Mouse (Mus musculus): ENCODE results near the gene Cemip2. TPM values are rescaled to one million over a fixed set of nuclear protein-coding genes. Genes with fewer than 3 reads are reported as not detected.

Cemip2 gene
- polyA plus RNA-seq, 1 experiment from 2014 or later = 89.1 TPM

- Histone ChIP-seq H3K4me2 (replicated peaks) (no peak overlapping the region), H3K9me3 (no peaks in the 10 kb centered on the region), H3K36me3 (no peaks in the 10 kb centered on the region), H3K4me3 (no peak overlapping the region), H3K27me3 (replicated peaks) (no peaks in the 10 kb centered on the region), H3K4me1 (no peaks in the 10 kb centered on the region), H3K27ac (no peak overlapping the region), H3K9ac (no peak overlapping the region)
- no peak for ATAC-seq (ENCODE audit: low FRiP score, low read depth)
Measured at GRCm38 (mm10) chr19:21761676-21762075, 16.5 kb upstream of the Cemip2 start.

- H3K4me3 ChIP-seq = no peak overlapping the region
- H3K9me3 ChIP-seq = no peaks in the 10 kb centered on the region
- no peak overlapping the region for H3K4me2 ChIP-seq (replicated peaks)
- no peak for ATAC-seq (ENCODE audit: low FRiP score, low read depth)
- no peak overlapping the region for H3K9ac ChIP-seq
- H3K27me3 ChIP-seq (replicated peaks) = no peaks in the 10 kb centered on the region
- H3K36me3 ChIP-seq = no peaks in the 10 kb centered on the region
- WGBS = 80% methylated on average over 2 of the region's 2 CpGs
- H3K4me1 ChIP-seq = no peaks in the 10 kb centered on the region
- H3K27ac ChIP-seq = no peak overlapping the region
Measured at GRCm38 (mm10) chr19:21764013-21764412, 14.1 kb upstream of the Cemip2 start.

- H3K36me3 ChIP-seq = no peaks in the 10 kb centered on the region
- no peak overlapping the region for H3K4me3 ChIP-seq
- ATAC-seq (ENCODE audit: low FRiP score, low read depth) = no peak
- H3K27ac ChIP-seq = no peak overlapping the region
- no peaks in the 10 kb centered on the region for H3K27me3 ChIP-seq (replicated peaks)
- H3K4me2 ChIP-seq (replicated peaks) = no peak overlapping the region
- H3K9me3 ChIP-seq = no peaks in the 10 kb centered on the region
- H3K9ac ChIP-seq = no peak overlapping the region
- no peaks in the 10 kb centered on the region for H3K4me1 ChIP-seq
- 85% methylated on average over 3 of the region's 3 CpGs for WGBS
Measured at GRCm38 (mm10) chr19:21764738-21765137, 13.4 kb upstream of the Cemip2 start.

- ATAC-seq (ENCODE audit: low FRiP score, low read depth) = no peak
- Histone ChIP-seq H3K9ac (no peak overlapping the region), H3K36me3 (no peaks in the 10 kb centered on the region), H3K27me3 (replicated peaks) (no peaks in the 10 kb centered on the region), H3K4me1 (no peaks in the 10 kb centered on the region), H3K27ac (no peak overlapping the region), H3K4me2 (replicated peaks) (no peak overlapping the region), H3K4me3 (no peak overlapping the region), H3K9me3 (no peaks in the 10 kb centered on the region)
- 78% methylated on average over 9 of the region's 9 CpGs for WGBS
Measured at GRCm38 (mm10) chr19:21767500-21768045, 10.6 kb upstream of the Cemip2 start.

- no peak for ATAC-seq (ENCODE audit: low FRiP score, low read depth)
- Histone ChIP-seq H3K4me3 (no peak overlapping the region), H3K9me3 (no peaks in the 10 kb centered on the region), H3K36me3 (no peaks in the 10 kb centered on the region), H3K4me1 (no peaks in the 10 kb centered on the region), H3K4me2 (replicated peaks) (no peak overlapping the region), H3K27ac (no peak overlapping the region), H3K9ac (no peak overlapping the region), H3K27me3 (replicated peaks) (no peaks in the 10 kb centered on the region)
- 86% methylated on average over 3 of the region's 3 CpGs for WGBS
Measured at GRCm38 (mm10) chr19:21769796-21770195, 8.3 kb upstream of the Cemip2 start.

- H3K4me1 ChIP-seq = no peaks in the 10 kb centered on the region
- no peaks in the 10 kb centered on the region for H3K36me3 ChIP-seq
- H3K9ac ChIP-seq = no peak overlapping the region
- H3K4me3 ChIP-seq = no peak overlapping the region
- no peak overlapping the region for H3K4me2 ChIP-seq (replicated peaks)
- no peak overlapping the region for H3K27ac ChIP-seq
- H3K27me3 ChIP-seq (replicated peaks) = no peaks in the 10 kb centered on the region
- 98% methylated on average over 1 of the region's 1 CpGs for WGBS
- ATAC-seq (ENCODE audit: low FRiP score, low read depth) = no peak
- no peaks in the 10 kb centered on the region for H3K9me3 ChIP-seq
Measured at GRCm38 (mm10) chr19:21771586-21771985, 6.6 kb upstream of the Cemip2 start.

GRCm38 (mm10) chr19:21773621-21774020 lies 4.5 kb upstream of the Cemip2 start:
- H3K4me1 ChIP-seq = peaks cover 9% of the 10 kb centered on the region
- no peak overlapping the region for H3K27ac ChIP-seq
- H3K36me3 ChIP-seq = no peaks in the 10 kb centered on the region
- no peaks in the 10 kb centered on the region for H3K27me3 ChIP-seq (replicated peaks)
- 76% methylated on average over 6 of the region's 6 CpGs for WGBS
- H3K9ac ChIP-seq = no peak overlapping the region
- H3K4me2 ChIP-seq (replicated peaks) = no peak overlapping the region
- no peaks in the 10 kb centered on the region for H3K9me3 ChIP-seq
- H3K4me3 ChIP-seq = no peak overlapping the region
- no peak for ATAC-seq (ENCODE audit: low FRiP score, low read depth)

GRCm38 (mm10) chr19:21775629-21776028 lies 2.5 kb upstream of the Cemip2 start:
- no peak overlapping the region for H3K4me3 ChIP-seq

GRCm38 (mm10) chr19:21776671-21777070 lies 1.5 kb upstream of the Cemip2 start:
- 72% methylated on average over 3 of the region's 3 CpGs for WGBS
- no peaks in the 10 kb centered on the region for H3K9me3 ChIP-seq
- no peaks in the 10 kb centered on the region for H3K36me3 ChIP-seq
- H3K4me2 ChIP-seq (replicated peaks) = no peak overlapping the region
- no peaks in the 10 kb centered on the region for H3K27me3 ChIP-seq (replicated peaks)
- no peak overlapping the region for H3K4me3 ChIP-seq
- peaks cover 34% of the 10 kb centered on the region for H3K4me1 ChIP-seq
- H3K9ac ChIP-seq = no peak overlapping the region
- H3K27ac ChIP-seq = no peak overlapping the region
- no peak for ATAC-seq (ENCODE audit: low FRiP score, low read depth)

More at GRCm38 (mm10) chr19:21775629-21776028, 2.5 kb upstream of the Cemip2 start:
- Histone ChIP-seq H3K27me3 (replicated peaks) (no peaks in the 10 kb centered on the region), H3K36me3 (no peaks in the 10 kb centered on the region), H3K9me3 (no peaks in the 10 kb centered on the region), H3K4me1 (peaks cover 23% of the 10 kb centered on the region), H3K27ac (no peak overlapping the region), H3K4me2 (replicated peaks) (no peak overlapping the region), H3K9ac (no peak overlapping the region)
- no peak for ATAC-seq (ENCODE audit: low FRiP score, low read depth)
- 83% methylated on average over 4 of the region's 4 CpGs for WGBS

- Histone ChIP-seq H3K4me2 (replicated peaks) (peak overlapping the region; percentile 83), H3K27ac (no peak overlapping the region), H3K4me3 (0 out of 2 replicates have a peak overlapping the region, but pooled peaks have one; percentile 91), H3K9me3 (no peaks in the 10 kb centered on the region), H3K9ac (no peak overlapping the region), H3K36me3 (no peaks in the 10 kb centered on the region), H3K27me3 (replicated peaks) (no peaks in the 10 kb centered on the region), H3K4me1 (peaks cover 39% of the 10 kb centered on the region)
- WGBS = 30% methylated on average over 20 of the region's 20 CpGs
- ATAC-seq (ENCODE audit: low FRiP score, low read depth) = peak; percentile 4
Measured at GRCm38 (mm10) chr19:21777171-21777731, 891 bp upstream of the Cemip2 start.

- no peaks in the 10 kb centered on the region for H3K9me3 ChIP-seq
- under 1% methylated on average over 11 of the region's 11 CpGs for WGBS
Measured at GRCm38 (mm10) chr19:21779106-21779505, 964 bp downstream of the Cemip2 start.

GRCm38 (mm10) chr19:21780663-21781062 lies 2.5 kb downstream of the Cemip2 start:
- no peaks in the 10 kb centered on the region for H3K9me3 ChIP-seq
- peaks cover 68% of the 10 kb centered on the region for H3K4me1 ChIP-seq
- peak overlapping the region; percentile 77; the same call in 1 of the 2 replicates for H3K27ac ChIP-seq
- peak overlapping the region; percentile 91 for H3K4me3 ChIP-seq
- H3K9ac ChIP-seq = peak overlapping the region; percentile 95
- WGBS = 25% methylated on average over 8 of the region's 8 CpGs
- no peak for ATAC-seq (ENCODE audit: low FRiP score, low read depth)
- H3K27me3 ChIP-seq (replicated peaks) = no peaks in the 10 kb centered on the region
- no peaks in the 10 kb centered on the region for H3K36me3 ChIP-seq
- peak overlapping the region; percentile 83 for H3K4me2 ChIP-seq (replicated peaks)

More at GRCm38 (mm10) chr19:21779106-21779505, 964 bp downstream of the Cemip2 start:
- no peaks in the 10 kb centered on the region for H3K36me3 ChIP-seq
- no peaks in the 10 kb centered on the region for H3K27me3 ChIP-seq (replicated peaks)
- peak overlapping the region; percentile 95 for H3K9ac ChIP-seq
- peaks cover 53% of the 10 kb centered on the region for H3K4me1 ChIP-seq
- H3K4me2 ChIP-seq (replicated peaks) = peak overlapping the region; percentile 83
- H3K27ac ChIP-seq = peak overlapping the region; percentile 93; the same call in 1 of the 2 replicates
- H3K4me3 ChIP-seq = peak overlapping the region; percentile 91
- no peak for ATAC-seq (ENCODE audit: low FRiP score, low read depth)

Measured in neural tube, embryonic 12.5 days (tissue).